In genomic region chr12:32955037-32955436, GRCm38 (mm10) we compare ENCODE assay signal across 8 mouse cellular contexts. TPM values are rescaled to one million over a fixed set of nuclear protein-coding genes. Genes with fewer than 3 reads are reported as not detected.
DNase-seq lines count a peak whose midpoint lies in the region; ATAC-seq and TF ChIP-seq lines count a peak whose summit lies in the region.

No protein-coding gene starts in this region.

- peak overlapping the region; percentile 98 for H3K27ac ChIP-seq in layer of hippocampus, adult 2 months
- H3K27ac ChIP-seq in embryonic facial prominence, embryonic 12.5 days, result no peak overlapping the region
- peak overlapping the region; percentile 100; the same call in 1 of the 2 replicates for H3K27ac ChIP-seq in intestine, embryonic 15.5 days
- no peak overlapping the region for H3K27ac ChIP-seq in neural tube, embryonic 12.5 days

- no peak for ATAC-seq in embryonic facial prominence, embryonic 12.5 days (ENCODE audit: insufficient number of reproducible peaks, insufficient read depth, low FRiP score, low TSS enrichment)
- no peak for ATAC-seq in intestine, embryonic 15.5 days
- ATAC-seq in neural tube, embryonic 12.5 days (ENCODE audit: low FRiP score, low read depth), result no peak
- ATAC-seq in frontal cortex, adult (ENCODE audit: low TSS enrichment), result no peak

- H3K9ac ChIP-seq in embryonic facial prominence, embryonic 12.5 days, result peak overlapping the region; percentile 71
- H3K9ac ChIP-seq in intestine, embryonic 15.5 days, result peak overlapping the region; percentile 93
- peak overlapping the region; percentile 79 for H3K9ac ChIP-seq in neural tube, embryonic 12.5 days

- 2% methylated on average over 8 of the region's 8 CpGs for WGBS in embryonic facial prominence, embryonic 12.5 days
- 1% methylated on average over 8 of the region's 8 CpGs for WGBS in intestine, embryonic 15.5 days
- WGBS in neural tube, embryonic 12.5 days, result 5% methylated on average over 8 of the region's 8 CpGs

- H3K36me3 ChIP-seq in embryonic facial prominence, embryonic 12.5 days, result no peaks in the 10 kb centered on the region
- no peaks in the 10 kb centered on the region for H3K36me3 ChIP-seq in intestine, embryonic 15.5 days
- H3K36me3 ChIP-seq in neural tube, embryonic 12.5 days, result no peaks in the 10 kb centered on the region

- H3K27me3 ChIP-seq in embryonic facial prominence, embryonic 12.5 days, result no peaks in the 10 kb centered on the region
- no peaks in the 10 kb centered on the region for H3K27me3 ChIP-seq in intestine, embryonic 15.5 days (replicated peaks)
- no peaks in the 10 kb centered on the region for H3K27me3 ChIP-seq in neural tube, embryonic 12.5 days (replicated peaks)

- H3K4me2 ChIP-seq in embryonic facial prominence, embryonic 12.5 days (replicated peaks), result peak overlapping the region; percentile 63
- peak overlapping the region; percentile 61 for H3K4me2 ChIP-seq in intestine, embryonic 15.5 days (replicated peaks)
- H3K4me2 ChIP-seq in neural tube, embryonic 12.5 days (replicated peaks), result peak overlapping the region; percentile 83

- TF ChIP-seq CTCF in layer of hippocampus, adult 2 months (conservative IDR thresholded peaks at IDR 0.05), result no peak

- H3K9me3 ChIP-seq in embryonic facial prominence, embryonic 12.5 days, result no peaks in the 10 kb centered on the region
- H3K9me3 ChIP-seq in intestine, embryonic 15.5 days, result no peaks in the 10 kb centered on the region
- H3K9me3 ChIP-seq in neural tube, embryonic 12.5 days, result no peaks in the 10 kb centered on the region

- H3K4me3 ChIP-seq in layer of hippocampus, adult 2 months, result peak overlapping the region; percentile 76
- H3K4me3 ChIP-seq in embryonic facial prominence, embryonic 12.5 days, result peak overlapping the region; percentile 67
- H3K4me3 ChIP-seq in intestine, embryonic 15.5 days (replicated peaks), result peak overlapping the region; percentile 83
- H3K4me3 ChIP-seq in neural tube, embryonic 12.5 days, result peak overlapping the region; percentile 67

- DNase-seq in layer of hippocampus, adult 2 months (ENCODE audit: low spot score in 2 of 2), result no peak
- no peak for DNase-seq in layer of hippocampus, adult 8-10 months (ENCODE audit: low spot score in 2 of 2)
- no peak for DNase-seq in left cerebral cortex, adult 11 months (ENCODE audit: low spot score)
- no peak for DNase-seq in gastrocnemius, postnatal 25 days

- peaks cover 25% of the 10 kb centered on the region; the same call in 1 of the 2 replicates for H3K4me1 ChIP-seq in embryonic facial prominence, embryonic 12.5 days
- peaks cover 10% of the 10 kb centered on the region for H3K4me1 ChIP-seq in intestine, embryonic 15.5 days (replicated peaks)
- peaks cover 17% of the 10 kb centered on the region for H3K4me1 ChIP-seq in neural tube, embryonic 12.5 days

RNA-seq across cellular contexts. Expression of gene Sypl, which starts 1.3 kb away (rescaled TPM):
- total RNA-seq in layer of hippocampus, adult 2 months (2021), result 10 to 100 TPM; 44.1 to 46.0 TPM
- total RNA-seq in layer of hippocampus, adult 8-10 months (2022), result 10 to 100 TPM; 44.9 to 53.8 (median 50.0) TPM
- polyA plus RNA-seq in embryonic facial prominence, embryonic 12.5 days (2016; fragmentation: Nextera tagmentation; extraction: Ambion mirVana), result 60.6 and 68.3 TPM in 2 replicates
- 157 and 159 TPM in 2 replicates for polyA plus RNA-seq in intestine, embryonic 15.5 days (2015; fragmentation: Nextera tagmentation; extraction: Ambion mirVana)
- polyA plus RNA-seq in neural tube, embryonic 12.5 days (2016; fragmentation: Nextera tagmentation; extraction: Ambion mirVana), result 42.3 and 44.3 TPM in 2 replicates
- total RNA-seq in gastrocnemius, postnatal 25 days (2021), result 100 to 1,000 TPM; 124 to 147 TPM

Comparison
In these comparisons a context has a peak if more than half of its experiments do, and no peak if none do; other contexts are left out.
1. H3K27ac ChIP-seq: peak in layer of hippocampus, adult 2 months (single experiment) and intestine, embryonic 15.5 days (single experiment); none in embryonic facial prominence, embryonic 12.5 days (single experiment) and neural tube, embryonic 12.5 days (single experiment).
2. Peak in every context shown above with its lines, with median percentiles within 50 percentile points of each other: H3K4me3 ChIP-seq, H3K4me2 ChIP-seq and H3K9ac ChIP-seq.